Mouse (Mus musculus): Measurements from ENCODE around the gene Rev1.

GRCm38 (mm10) chr1:38081316-38081715, 48.3 kb downstream of the Rev1 start:
- TF ChIP-seq TAL1 (IDR thresholded peaks at IDR 0.05; ENCODE audit: low read length) (no peak), GATA1 (IDR thresholded peaks at IDR 0.05; ENCODE audit: low read length) (no peak)

Data from erythroblast, embryonic 14.5 days (primary cell).